Mouse (Mus musculus) bone marrow macrophage, adult 2 months (primary cell): ENCODE measurements around the gene Scp2.

Source experiments
- CTCF ChIP-seq: IDR thresholded peaks from 2 replicates; pipeline ENCODE4 v1.5.1; 2012; ENCODE audit warnings: low read depth, mild to moderate bottlenecking, low read length, moderate library complexity
- POLR2A ChIP-seq: IDR thresholded peaks from 2 replicates; pipeline ENCODE4 v1.6.1; 2012; ENCODE audit warnings: mild to moderate bottlenecking, low read depth, low read length, borderline replicate concordance

GRCm38 (mm10) chr4:107996418-107996986, 148.3 kb downstream of the Scp2 start:
- TF ChIP-seq POLR2A (no peak), CTCF (no peak)
